Mouse (Mus musculus) brain, embryonic 14.5 days (tissue): ENCODE measurements around the gene Cemip2.

Experiments
- CTCF ChIP-seq: fragments of 200-500 bp; IDR thresholded peaks from 2 replicates; pipeline ENCODE4 v1.5.1; 2012; ENCODE audit warnings: inconsistent platforms, mild to moderate bottlenecking, moderate library complexity, borderline replicate concordance; ENCODE audit not compliant: insufficient read depth, insufficient read length; ENCODE audit errors: extremely low read depth
- POLR2A ChIP-seq: fragments of 200-500 bp; IDR thresholded peaks from 2 replicates; pipeline ENCODE4 v1.6.1; 2012; ENCODE audit warnings: mild to moderate bottlenecking, inconsistent platforms, borderline replicate concordance; ENCODE audit not compliant: poor library complexity, insufficient read depth, insufficient read length, severe bottlenecking; ENCODE audit errors: extremely low read depth

DNA sequence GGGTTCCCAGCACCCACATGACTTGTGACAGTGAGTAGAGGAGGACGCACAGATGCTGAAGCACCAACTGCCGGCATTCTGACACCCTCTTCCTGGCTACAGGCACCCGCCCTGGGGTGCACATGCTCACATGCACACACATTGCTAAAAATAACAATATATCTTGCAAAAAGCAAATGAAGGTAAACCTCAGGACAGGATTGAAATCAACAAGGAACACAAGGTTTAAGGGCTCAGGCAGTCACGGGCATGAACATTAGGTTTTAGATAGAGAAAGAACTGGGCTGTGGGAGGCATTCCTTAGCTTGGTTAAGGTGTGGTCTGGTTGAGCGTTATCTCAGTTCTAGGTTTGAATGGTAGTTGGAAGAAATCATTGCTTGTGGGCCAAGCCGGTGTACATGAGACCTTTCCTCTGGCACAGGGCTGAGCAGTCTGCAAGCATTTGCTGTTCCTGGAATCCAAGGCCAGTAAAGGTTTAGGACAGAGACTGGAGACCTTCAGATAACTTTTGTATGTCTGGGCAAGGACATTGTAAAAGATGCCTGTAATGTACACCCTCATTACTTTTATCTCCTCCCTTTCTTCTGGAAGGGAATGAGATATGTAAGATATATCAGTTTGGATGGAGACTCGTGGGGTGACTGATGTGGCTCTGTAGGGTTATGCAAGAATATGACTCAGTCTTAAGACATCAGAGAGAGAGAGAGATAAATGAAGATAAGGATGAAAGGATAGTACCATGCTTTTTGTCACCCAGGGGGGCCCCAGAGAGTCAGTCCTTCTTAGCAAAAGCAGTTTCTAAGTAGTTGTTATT, 87.3 kb downstream of the Cemip2 start:
- TF ChIP-seq CTCF (no peak), POLR2A (no peak)
